Mouse (Mus musculus): ENCODE data around the gene Slc34a1. TPM values are rescaled to one million over a fixed set of nuclear protein-coding genes. Genes with fewer than 3 reads are reported as not detected.
"Not testable (repeated sequence)": the region's sequence is repeated elsewhere in the genome, so short reads cannot be mapped to it uniquely, and the experiment has no call there.

The Slc34a1 gene
- total and polyA plus RNA-seq, 2 experiments: 0.04 TPM; not detected in 1

DNA sequence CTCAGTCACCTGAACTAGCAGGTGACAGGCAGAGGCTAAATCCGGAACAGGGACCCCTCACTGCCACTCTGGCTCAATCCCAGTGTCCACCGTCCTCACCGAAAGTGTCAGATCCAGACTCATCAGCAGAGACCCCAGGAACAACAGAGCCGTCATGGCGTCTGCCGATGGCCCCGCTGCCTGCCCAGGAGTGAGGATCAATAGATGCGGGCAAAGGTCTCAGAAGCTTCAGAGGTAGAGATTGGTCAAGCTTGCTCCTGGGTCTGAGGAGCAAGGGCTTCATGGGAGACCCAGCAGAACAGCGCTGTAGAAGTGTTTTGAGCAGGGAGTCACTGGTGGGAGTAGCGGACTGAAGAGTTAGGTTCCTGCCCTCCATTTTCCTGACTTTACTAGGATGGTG lies 28.6 kb downstream of the Slc34a1 start, which contains the start of gene F12:
TSS of gene F12 (minus strand) at position 181 of the 400 bp plus-strand sequence.
- WGBS: 21% methylated on average over 10 of the region's 10 CpGs
- no peaks in the 10 kb centered on the region for H3K27me3 ChIP-seq (ENCODE audit: control insufficient read depth, insufficient read depth, low read length)
- peak; percentile 83 for DNase-seq (ENCODE audit: extremely low read depth, low read depth, low spot score)
- peak within 1 kb of the TSS; percentile 98 for H3K27ac ChIP-seq (replicated peaks; ENCODE audit: insufficient read depth, low read depth, low read length)
- H3K9ac ChIP-seq (ENCODE audit: low read depth, low read length): peak within 1 kb of the TSS; percentile 95
- TF ChIP-seq POLR2A (IDR thresholded peaks at IDR 0.05; ENCODE audit: extremely low read depth, insufficient read depth, low read length) (peak; percentile 84), CTCF (IDR thresholded peaks at IDR 0.05; ENCODE audit: low read depth, low read length) (no peak)
- peak within 1 kb of the TSS; percentile 71 for H3K4me3 ChIP-seq (ENCODE audit: insufficient read depth, low read depth, low read length)
- peaks cover 4% of the 10 kb centered on the region; the same call in 1 of the 2 replicates for H3K36me3 ChIP-seq (ENCODE audit: control insufficient read depth, insufficient read depth, low read length)
- H3K4me1 ChIP-seq (ENCODE audit: control insufficient read depth, insufficient read depth, low read length): peaks cover 20% of the 10 kb centered on the region
- peaks cover 11% of the 10 kb centered on the region; the same call in 1 of the 2 replicates for H3K79me2 ChIP-seq (ENCODE audit: control insufficient read depth, insufficient read depth, low read length)

DNA sequence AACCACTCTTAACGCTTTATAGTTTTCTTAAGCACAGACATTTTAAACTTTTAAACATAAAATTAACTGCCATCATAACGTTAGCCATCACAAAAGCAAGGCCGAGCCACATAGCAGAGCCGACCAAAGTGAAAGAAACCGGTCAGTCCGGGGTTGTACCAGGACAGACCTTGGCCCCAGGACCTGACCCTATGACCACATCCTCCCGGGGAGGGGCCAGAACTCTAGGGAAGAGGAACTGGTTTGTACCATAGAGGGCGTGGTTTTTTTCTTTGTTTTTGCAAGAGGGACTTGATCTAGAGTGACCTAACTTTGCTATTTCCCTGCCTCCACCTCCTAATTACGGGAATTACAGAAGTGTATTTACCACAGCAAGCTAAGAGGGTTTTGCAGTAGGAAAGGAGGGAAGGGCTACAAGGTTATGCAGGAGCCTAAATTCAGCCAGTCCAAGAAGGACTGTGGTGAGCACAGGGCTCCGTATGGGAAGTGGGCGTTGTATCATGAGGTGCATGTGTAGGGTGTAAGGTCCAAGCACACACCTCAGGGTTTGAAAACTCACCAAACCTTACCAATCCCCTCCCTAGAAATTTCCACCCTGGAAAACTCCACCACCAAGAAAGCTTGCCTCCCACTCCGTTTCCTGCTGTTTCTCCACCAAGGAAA lies 31.4 kb downstream of the Slc34a1 start:
- Histone ChIP-seq H3K27ac (replicated peaks; ENCODE audit: insufficient read depth, low read depth, low read length) (peak overlapping the region; percentile 93), H3K4me1 (ENCODE audit: control insufficient read depth, insufficient read depth, low read length) (peaks cover 18% of the 10 kb centered on the region), H3K79me2 (ENCODE audit: control insufficient read depth, insufficient read depth, low read length) (peaks cover 11% of the 10 kb centered on the region; the same call in 1 of the 2 replicates), H3K9ac (ENCODE audit: low read depth, low read length) (peak overlapping the region; percentile 63), H3K36me3 (ENCODE audit: control insufficient read depth, insufficient read depth, low read length) (no peaks in the 10 kb centered on the region; the same call in 1 of the 2 replicates), H3K4me3 (ENCODE audit: insufficient read depth, low read depth, low read length) (peak overlapping the region; percentile 31), H3K27me3 (ENCODE audit: control insufficient read depth, insufficient read depth, low read length) (no peaks in the 10 kb centered on the region)
- DNase-seq (ENCODE audit: extremely low read depth, low read depth, low spot score): peak; percentile 95
- 19% methylated on average over 12 of the region's 12 CpGs for WGBS
- TF ChIP-seq POLR2A (IDR thresholded peaks at IDR 0.05; ENCODE audit: extremely low read depth, insufficient read depth, low read length) (no peak), CTCF (IDR thresholded peaks at IDR 0.05; ENCODE audit: low read depth, low read length) (no peak)

DNA sequence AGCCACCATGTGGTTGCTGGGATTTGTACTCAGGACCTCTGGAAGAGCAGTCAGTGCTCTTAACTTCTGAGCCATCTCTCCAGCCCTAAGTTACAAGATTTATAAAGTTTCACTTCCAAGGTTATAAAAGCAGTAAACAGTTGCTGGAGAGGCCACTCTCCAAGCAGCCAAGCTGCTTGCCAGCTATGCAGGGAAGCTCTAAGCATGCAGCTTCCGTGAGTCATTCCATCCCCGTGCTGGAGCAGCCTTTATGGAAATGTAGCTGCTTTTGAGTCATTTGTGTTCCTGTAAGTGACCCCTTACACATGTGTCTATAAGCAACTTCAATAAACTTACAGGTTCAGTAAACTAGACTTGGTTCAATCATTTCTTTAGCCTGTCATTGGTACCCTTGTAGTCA lies 32.6 kb downstream of the Slc34a1 start:
- Histone ChIP-seq H3K27ac (replicated peaks; ENCODE audit: insufficient read depth, low read depth, low read length) (no peak overlapping the region), H3K9ac (ENCODE audit: low read depth, low read length) (no peak overlapping the region), H3K79me2 (ENCODE audit: control insufficient read depth, insufficient read depth, low read length) (peaks cover 11% of the 10 kb centered on the region; the same call in 1 of the 2 replicates), H3K4me1 (ENCODE audit: control insufficient read depth, insufficient read depth, low read length) (peaks cover 18% of the 10 kb centered on the region), H3K27me3 (ENCODE audit: control insufficient read depth, insufficient read depth, low read length) (no peaks in the 10 kb centered on the region), H3K4me3 (ENCODE audit: insufficient read depth, low read depth, low read length) (no peak overlapping the region), H3K36me3 (ENCODE audit: control insufficient read depth, insufficient read depth, low read length) (no peaks in the 10 kb centered on the region)
- no peak for DNase-seq (ENCODE audit: extremely low read depth, low read depth, low spot score)
- WGBS: 82% methylated on average over 2 of the region's 2 CpGs
- TF ChIP-seq POLR2A (IDR thresholded peaks at IDR 0.05; ENCODE audit: extremely low read depth, insufficient read depth, low read length) (no peak), CTCF (IDR thresholded peaks at IDR 0.05; ENCODE audit: low read depth, low read length) (no peak)

DNA sequence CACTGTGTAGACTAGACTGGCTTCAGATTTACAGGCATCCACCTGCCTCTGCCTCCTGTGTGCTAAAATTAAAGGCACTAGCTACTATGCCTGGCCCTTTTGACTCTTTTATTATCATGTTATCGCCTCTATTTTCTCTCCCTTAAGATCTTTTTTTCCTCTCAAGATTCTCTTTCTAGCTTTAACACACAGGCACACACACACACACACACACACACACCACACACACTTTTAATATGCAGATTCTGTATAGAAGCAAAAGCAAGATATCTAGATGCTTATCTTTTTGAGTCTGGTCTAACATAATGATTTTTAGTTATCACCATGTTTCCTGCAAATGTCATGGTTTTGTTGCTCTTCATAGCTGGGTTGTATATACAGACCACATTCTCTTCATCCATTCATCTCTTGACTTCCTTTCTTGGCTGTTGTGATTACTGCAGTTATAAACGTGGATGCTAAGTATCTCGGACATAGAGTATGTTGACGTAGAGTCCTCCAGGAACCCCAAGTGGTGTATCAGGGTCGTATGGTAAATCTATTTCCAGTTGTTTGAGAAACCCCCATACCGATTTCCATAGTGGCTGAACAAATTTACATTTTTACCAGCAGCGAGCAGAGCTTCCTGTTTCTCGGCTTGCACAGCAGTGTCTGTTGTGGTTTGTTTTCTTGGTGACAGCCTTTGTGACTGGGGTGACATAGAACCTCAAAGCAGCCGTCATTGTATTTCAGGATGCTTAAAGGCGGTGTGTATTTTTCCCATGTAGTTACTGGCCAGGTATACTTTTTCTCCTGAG lies 34.1 kb downstream of the Slc34a1 start:
- Histone ChIP-seq H3K36me3 (ENCODE audit: control insufficient read depth, insufficient read depth, low read length) (no peaks in the 10 kb centered on the region), H3K27me3 (ENCODE audit: control insufficient read depth, insufficient read depth, low read length) (no peaks in the 10 kb centered on the region), H3K27ac (replicated peaks; ENCODE audit: insufficient read depth, low read depth, low read length) (no peak overlapping the region), H3K79me2 (ENCODE audit: control insufficient read depth, insufficient read depth, low read length) (no peaks in the 10 kb centered on the region; the same call in 1 of the 2 replicates), H3K9ac (ENCODE audit: low read depth, low read length) (no peak overlapping the region), H3K4me3 (ENCODE audit: insufficient read depth, low read depth, low read length) (no peak overlapping the region), H3K4me1 (ENCODE audit: control insufficient read depth, insufficient read depth, low read length) (peaks cover 18% of the 10 kb centered on the region)
- 78% methylated on average over 10 of the region's 10 CpGs for WGBS
- no peak for TF ChIP-seq CTCF (IDR thresholded peaks at IDR 0.05; ENCODE audit: low read depth, low read length)
- no peak for TF ChIP-seq POLR2A (IDR thresholded peaks at IDR 0.05; ENCODE audit: extremely low read depth, insufficient read depth, low read length)
- no peak for DNase-seq (ENCODE audit: extremely low read depth, low read depth, low spot score)

DNA sequence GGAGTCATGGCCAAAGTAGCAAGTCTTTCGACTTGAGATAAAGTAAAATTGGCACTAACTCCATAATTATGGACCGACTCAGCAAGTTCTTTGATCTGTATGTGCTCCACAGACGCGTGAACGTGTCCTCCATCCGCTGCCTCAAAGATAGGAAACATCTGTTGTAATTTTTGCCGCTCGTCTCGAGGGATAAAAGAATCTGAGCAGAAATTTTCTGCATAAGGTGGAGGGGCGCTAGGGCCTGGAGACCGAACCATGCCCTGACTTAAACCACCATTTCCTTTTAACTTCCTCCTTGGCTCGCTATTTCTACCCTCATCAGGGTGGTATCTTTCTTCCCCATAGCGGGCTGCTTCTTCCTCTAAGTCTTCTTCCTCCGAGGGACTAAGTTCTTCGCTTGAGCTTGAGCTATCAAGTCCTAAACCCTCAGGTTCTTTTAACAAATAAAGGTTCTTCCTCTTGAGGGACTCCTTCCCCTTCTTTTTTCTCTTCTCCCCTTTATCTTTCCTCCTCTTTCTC lies 39.2 kb downstream of the Slc34a1 start:
- WGBS: 89% methylated on average over 15 of the region's 15 CpGs
- not testable (repeated sequence) for H3K27ac ChIP-seq (replicated peaks; ENCODE audit: insufficient read depth, low read depth, low read length)

More for the DNA sequence above, 39.2 kb downstream of the Slc34a1 start:
- DNase-seq (ENCODE audit: extremely low read depth, low read depth, low spot score); H3K79me2 ChIP-seq (ENCODE audit: control insufficient read depth, insufficient read depth, low read length); H3K36me3 ChIP-seq (ENCODE audit: control insufficient read depth, insufficient read depth, low read length); H3K9ac ChIP-seq (ENCODE audit: low read depth, low read length); H3K4me3 ChIP-seq (ENCODE audit: insufficient read depth, low read depth, low read length); H3K27me3 ChIP-seq (ENCODE audit: control insufficient read depth, insufficient read depth, low read length); H3K4me1 ChIP-seq (ENCODE audit: control insufficient read depth, insufficient read depth, low read length): not testable (repeated sequence)

Measured in liver, adult 2 months (tissue).